Mouse (Mus musculus) heart, adult 18-20 months (tissue): ENCODE results near the gene Gtf2h3. TPM values are rescaled to one million over a fixed set of nuclear protein-coding genes. Genes with fewer than 3 reads are reported as not detected.
A peak's percentile ranks its signal among the peaks of the same experiment; 100 is the strongest.
"Not testable (repeated sequence)": the region's sequence is repeated elsewhere in the genome, so short reads cannot be mapped to it uniquely, and the experiment has no call there.

Source experiments
- DNase-seq, 2 experiments: peaks; one replicate each; pipeline ENCODE4 v3.0.0; 2021 to 2022; ENCODE audit warnings: mixed read lengths in 1 of 2
- total RNA-seq, 2 experiments: library from RNA; stranded (reverse); gene quantifications; 2 replicates each; pipeline ENCODE4 v1.2.3; 2021

Gene Gtf2h3
- total RNA-seq, 2 experiments from 2014 or later, result 18.3 to 20.2 TPM

DNA sequence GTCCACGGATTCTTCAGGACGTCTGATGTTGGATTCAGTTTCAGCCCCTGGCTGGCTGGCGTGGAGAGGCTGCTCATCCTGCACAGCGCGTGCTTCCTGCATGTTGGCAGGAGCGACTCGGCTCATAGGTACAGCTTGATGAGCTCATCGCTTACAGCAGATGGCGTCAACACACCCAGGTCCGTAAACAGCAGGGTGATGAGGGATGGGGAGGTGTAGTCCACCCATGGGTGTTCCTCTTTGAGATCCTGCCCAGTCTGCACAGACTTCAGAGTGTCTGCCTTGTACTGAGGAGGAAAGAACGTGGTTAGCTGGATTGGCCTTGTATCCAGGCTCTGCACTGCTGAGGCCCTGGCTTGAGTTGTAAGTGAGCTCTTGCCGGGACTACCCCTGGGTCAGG is 7.9 kb upstream of the Gtf2h3 start:
- DNase-seq, result no peak

DNA sequence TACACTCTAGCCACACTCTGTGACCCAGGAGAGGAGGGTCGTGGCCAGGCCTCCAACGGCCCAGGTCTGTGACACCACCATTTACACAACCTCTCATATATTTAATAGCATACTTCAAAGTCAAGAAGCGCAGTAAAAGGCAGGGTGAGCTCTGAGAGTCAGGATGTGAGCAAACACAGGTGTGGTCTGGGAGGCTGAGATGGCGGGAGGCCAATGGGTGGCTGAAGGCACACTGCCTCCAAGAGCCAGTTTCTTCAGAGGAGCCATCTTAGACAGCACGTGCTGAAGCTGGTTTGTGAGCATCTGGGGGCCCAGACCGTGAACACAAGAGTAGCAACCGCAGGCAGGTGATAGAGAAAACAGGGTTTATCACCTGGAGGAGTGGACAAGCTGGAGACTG is 3.5 kb upstream of the Gtf2h3 start:
- no peak for DNase-seq

DNA sequence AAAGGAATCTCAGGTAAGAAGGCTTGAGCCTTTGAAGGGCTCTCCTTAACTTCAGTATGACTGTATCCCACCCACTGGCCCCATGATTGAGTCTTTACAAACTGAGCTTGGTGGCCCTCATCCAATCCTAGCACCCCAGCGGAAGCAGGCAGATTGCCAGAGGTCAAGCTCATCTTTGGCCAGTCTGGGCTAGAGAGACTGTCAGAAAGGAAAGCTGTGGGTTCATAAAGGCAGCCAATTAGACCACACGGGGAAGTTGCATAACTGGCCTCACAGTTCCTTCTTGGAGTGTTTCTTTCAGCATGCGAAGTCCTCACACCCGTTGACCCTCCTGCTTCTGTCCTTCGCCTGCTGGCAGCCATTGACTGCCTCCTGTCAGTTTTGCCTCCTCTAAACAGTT is 3.6 kb downstream of the Gtf2h3 start:
- peak in 1 of 2 experiments; percentile 37 for DNase-seq

DNA sequence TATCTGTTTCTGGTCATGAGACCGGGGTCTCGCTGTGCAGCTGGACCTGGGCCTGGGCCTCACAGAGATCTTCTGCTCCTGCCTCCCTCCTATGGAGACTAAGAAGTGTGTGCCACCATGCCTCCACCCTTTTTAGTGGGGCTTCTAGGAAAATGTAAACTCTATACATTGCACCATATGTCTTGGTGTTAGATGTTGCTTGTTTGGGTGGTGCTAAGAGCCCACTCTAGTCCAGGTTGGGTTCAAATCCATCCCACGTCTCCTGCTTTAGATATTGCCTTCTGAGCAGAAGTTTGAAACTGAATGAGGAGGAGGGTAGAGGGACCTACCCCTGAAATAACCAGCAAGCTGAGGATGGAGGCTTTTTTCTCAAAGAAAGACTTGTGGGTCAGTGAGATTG is 13.8 kb downstream of the Gtf2h3 start:
- DNase-seq, result no peak

DNA sequence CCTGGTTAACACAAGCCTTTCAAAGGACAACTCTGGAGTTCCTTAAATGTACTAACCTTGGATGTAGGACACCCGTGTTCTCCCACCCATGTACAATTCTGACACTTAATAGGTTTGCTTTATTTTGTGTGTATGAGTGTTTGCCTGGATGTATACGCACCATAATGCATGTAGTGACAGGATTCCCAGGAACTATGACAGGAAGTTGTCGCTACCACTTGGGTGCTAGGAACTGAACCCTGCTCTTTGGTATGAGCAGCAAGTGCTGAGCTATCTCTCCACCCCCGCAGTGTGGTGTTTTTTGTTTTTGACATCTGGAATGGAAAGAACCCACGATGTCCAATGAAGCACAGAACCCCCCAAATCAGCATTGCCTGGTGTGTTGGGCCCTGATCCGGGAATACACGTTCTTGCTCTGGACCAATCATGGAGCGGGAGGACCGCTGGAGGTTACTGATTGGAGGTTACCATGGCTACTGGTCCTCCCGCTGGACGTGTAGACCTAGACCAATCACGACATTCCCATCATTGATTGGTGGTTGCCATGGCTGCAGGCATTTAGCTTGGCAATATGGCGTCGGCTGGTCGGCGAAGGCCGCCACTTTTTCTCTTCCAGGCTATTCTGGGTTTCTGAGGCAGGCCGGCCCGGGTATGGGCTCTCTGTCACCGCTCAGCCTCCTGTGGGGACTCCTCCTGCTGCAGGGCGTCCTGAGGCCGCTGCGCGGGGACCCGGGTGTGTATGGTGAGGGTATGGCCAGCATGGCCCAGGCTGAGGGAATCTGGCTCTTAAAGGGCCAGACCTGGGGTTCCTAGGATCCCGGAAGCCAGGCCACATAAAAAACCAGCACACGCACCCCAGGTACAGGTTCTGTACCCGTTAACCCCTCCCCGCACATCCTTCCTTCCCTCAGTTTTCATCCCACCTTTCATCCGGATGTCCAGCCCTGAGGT is 19.6 kb downstream of the Gtf2h3 start:
- DNase-seq, result peak; percentile 95 to 97

DNA sequence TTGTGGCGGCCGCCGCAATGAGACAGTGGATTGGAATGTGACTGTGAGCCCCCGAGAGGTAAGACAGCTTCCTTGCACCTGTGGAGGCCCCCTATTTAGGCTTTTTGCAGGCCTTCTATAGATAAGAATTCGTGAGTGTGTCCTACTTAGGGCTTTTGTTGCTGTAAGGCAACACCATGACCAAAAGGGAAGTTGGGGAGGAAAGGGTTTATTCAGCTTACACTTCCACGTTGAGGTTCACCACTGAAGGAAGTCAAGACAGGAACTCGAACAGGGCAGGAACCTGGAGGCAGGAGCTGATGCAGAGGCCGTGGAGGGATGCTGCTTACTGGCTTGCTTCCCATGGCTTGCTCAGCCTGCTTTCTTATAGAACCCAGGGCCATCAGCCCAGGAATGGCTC is 20.8 kb downstream of the Gtf2h3 start:
- DNase-seq, result not testable (repeated sequence)

DNA sequence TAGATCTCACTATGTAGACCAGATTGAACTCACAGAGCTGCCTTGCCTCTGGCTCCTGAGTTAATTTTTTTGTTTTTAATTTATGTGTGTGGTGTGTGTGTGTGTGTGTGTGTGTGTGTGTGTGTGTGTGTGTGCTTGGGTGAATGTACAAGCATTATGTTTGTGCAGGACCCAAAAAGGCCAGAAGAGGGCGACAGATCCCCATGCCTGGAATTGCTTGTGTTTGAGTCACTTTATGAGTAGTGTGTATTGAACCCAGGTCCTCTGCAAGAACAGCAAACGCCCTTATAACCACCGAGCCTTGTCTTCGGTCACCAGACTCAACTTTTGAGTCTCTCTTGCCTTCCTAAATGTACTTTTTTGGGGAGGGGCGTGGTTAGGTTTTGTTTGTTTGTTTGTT is 23.4 kb downstream of the Gtf2h3 start:
- DNase-seq, result peak in 1 of 2 experiments; percentile 68

DNA sequence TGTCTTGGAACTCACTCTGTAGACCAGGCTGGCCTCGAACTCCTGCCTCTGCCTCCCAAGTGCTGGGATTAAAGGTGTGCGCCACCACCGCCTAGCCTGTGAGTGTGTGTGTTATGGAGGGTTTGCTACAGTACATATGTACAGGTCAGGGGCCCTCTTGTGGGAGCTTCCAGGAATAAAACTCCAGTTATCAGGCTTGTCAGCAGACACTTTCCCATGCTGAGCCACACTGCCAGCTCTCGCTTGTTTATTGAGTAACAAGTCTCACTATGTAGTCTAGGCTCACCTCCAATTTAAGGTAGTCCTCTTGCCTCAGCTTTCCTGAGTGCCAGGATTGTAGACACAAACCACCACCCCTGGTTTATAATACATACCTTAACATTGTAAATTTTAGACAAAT is 25.4 kb downstream of the Gtf2h3 start:
- peak; percentile 15 to 34 for DNase-seq

DNA sequence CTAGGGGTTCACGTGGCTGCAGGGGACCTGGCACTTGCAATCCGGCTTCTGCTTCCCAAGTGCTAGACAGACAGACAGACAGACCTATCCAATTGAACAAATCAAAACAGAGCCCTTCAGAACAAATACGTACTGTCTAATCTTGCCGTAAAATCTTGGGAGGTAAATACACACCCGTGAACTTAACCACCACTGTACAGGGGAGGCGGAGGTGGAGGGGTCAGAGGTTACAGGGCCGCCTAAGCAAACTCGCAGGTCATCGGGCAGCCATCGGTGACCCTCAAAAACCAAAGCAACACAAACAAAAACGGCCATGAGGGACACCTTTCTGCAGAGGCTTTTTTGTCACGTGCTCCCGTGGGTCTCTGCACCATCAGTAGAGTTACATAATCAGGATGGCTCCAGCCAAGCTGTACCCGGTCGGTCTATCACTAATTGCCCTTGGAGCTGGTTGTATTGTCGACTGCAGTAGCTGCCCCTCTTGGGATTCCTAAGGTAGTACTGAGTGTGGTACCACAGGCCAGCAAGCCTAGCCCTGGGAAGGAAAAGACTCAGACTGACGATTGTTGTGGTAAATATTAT is 26.2 kb downstream of the Gtf2h3 start:
- DNase-seq, result no peak

DNA sequence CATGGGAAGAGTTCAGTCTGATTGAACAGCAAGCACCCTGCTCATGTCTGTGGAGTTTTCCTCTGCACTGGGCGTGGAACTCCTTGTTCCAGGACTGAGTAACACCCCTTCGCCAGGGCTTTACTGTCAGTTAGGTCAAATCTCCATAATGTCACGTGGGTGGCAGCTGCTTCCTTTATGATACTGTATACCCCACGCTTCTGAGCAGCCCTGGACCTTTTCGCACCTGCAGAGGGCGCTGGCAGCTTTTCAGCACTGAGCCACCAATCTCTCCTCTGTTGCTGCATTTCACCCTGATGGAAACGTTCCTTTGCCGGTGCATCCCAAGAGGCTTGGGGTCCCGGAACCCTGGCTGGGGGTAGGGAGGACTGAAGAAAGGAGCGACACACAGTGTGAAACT is 32.0 kb downstream of the Gtf2h3 start:
- DNase-seq, result no peak

DNA sequence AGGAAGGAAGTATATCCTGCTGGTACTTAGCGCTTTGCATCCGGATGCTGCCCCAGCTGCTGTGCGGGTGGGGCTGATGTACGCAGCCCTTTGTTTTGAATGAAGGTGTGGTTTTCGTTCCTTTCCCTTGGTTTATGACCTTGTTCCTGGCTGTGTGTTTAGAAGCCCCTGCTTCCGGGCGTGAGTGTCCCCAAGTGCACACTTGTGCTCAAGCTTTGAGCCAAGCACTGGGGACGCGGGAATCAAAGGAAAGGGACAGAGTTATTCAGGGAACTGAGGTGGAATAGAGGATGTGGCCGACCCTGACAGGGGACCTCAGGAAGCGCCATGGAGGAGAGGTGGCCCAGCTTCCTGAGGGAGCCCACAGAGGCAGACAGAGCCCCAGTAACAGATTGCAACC is 35.8 kb downstream of the Gtf2h3 start:
- peak; percentile 13 to 51 for DNase-seq

DNA sequence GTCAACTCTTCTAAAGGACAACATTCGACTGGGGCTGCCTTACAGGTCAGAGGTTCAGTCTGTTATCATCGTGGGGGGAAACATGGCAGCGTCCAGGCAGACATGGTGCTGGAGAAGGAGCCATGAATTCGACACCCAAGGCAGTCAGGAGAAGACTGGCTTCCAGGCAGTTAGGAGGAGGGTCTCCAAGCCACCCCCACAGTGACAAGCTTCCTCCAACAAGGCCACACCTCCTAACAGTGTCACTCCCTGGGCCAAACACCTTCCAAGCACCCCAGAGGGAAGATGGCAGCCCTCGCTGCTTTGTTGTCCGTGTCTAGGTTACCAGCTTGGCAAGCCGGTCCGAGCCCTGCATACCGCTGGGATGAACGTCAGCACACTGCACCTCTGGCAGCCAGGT is 39.8 kb downstream of the Gtf2h3 start:
- no peak for DNase-seq

DNA sequence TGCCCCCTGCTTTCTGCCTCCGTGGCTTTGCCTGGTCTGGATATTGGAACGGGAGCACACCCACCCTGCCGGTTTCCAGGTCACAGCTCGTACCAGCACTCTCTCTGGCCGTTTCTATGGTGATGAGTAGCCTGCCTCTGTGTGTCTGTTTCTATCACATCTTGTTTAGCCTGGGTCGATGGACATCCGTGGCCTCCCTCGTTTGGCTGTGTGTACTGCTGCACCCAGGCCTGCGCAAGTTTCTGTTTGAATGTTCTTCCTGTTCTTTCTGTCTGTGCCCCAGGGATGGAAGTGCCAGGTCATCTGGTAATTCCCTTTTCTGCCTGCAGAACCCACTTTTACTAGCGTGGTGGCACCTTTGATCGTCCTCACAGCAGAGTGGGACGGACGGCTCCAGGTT is 42.4 kb downstream of the Gtf2h3 start:
- DNase-seq, result peak in 1 of 2 experiments; percentile 20

DNA sequence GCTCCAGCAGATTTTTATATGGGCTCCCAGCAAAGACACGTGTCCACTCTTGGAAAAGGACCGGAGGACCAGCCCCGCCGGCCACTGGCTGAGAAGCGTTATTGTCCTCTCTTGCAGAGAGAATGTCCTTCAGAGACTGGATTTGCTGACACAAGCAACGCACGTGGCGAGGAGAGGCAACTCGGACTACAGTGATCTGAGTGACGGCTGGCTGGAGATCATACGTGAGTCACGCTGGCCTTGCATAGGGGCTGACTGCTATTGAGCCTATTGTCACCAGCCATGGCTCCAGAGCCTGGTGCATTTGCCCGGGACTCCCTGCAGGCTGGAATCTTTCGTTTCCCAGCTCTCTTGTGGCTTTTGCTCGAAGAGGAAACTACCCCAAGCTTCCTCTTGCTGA is 44.0 kb downstream of the Gtf2h3 start:
- DNase-seq, result peak; percentile 16 to 23

DNA sequence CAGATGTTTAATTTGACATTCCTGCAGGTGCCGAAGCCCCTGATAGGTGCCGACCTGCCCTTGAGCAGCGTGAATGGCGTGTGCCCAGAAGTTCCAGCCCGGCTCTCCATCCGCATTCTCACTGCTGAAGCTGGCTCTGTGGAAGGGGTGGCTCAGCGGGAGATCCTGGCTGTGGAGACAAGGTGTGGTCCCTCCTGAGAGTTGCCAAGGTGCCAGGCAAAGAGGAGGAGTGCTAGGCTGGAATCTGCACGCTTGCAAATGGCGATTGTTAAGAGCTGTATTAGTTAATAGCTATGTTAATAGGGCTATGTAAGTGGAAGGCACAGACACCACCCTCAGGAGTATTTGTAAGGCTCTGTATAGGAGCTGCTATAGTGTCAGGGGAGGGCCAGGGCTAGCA is 45.4 kb downstream of the Gtf2h3 start:
- no peak for DNase-seq

DNA sequence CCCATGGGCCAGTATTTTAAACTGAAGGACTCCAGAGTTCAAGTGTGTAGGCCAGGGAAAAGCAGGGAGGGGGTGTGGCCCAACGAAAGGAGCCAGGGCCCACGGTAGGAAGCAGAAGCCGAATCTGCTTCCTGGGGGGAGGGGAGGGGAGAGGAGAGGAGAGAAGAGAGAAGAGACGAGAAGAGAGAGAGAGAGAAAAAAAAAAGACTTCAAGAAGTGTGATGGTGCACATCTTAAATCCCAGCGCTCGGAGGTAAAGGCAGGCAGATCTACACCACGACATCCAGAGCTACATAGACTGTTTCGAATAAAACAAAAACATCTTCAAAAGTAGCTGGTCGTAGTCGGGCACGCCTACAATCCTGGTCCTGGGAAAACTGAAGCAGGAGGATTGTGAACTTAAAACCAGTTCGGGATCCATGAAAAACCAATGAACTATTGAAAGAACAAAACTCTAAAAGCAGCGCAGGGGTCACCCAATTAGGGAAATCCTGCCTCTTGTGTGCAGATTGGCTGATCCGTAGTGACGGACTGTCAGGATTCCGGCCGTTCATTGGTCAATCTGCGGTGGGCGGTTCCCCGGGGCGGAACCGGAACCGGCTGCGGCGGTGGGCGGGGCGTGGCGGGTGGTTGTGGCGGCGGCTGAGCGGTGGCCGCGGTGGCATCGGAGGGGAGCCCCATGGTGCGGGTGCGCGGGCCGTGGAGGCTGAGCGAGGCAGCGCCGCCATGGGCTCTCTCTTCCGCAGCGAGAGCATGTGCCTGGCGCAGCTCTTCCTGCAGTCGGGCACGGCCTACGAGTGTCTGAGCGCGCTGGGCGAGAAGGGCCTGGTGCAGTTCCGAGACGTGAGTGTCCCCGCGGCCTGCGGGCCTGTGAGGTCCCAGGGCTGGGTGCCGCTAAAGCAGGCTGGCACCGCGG is 49.8 kb downstream of the Gtf2h3 start, which contains the start of gene Atp6v0a2:
TSS of gene Atp6v0a2 (plus strand) at position 129 of the 916 bp plus-strand sequence.
- peak; percentile 96 to 98 for DNase-seq

DNA sequence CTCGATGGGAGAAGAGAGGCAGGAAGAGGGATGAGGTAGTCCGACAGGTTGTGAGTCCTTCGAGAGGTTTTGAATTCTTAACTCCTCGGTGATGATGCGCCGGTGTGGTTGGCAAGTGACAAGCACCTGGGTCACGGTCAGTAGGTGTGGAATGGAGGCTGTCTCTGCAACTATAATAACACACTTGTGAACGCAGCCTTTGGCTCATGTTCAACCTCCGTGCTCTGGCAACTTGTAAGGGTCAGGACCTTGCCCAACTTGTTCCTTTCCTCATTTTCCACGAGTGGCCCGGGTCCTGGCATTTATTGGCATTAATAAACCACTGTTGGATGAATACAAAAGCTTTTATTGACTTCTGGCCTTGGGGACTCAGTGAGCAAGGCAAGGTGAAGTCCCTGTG is 50.7 kb downstream of the Gtf2h3 start:
- peak in 1 of 2 experiments; percentile 13 for DNase-seq

DNA sequence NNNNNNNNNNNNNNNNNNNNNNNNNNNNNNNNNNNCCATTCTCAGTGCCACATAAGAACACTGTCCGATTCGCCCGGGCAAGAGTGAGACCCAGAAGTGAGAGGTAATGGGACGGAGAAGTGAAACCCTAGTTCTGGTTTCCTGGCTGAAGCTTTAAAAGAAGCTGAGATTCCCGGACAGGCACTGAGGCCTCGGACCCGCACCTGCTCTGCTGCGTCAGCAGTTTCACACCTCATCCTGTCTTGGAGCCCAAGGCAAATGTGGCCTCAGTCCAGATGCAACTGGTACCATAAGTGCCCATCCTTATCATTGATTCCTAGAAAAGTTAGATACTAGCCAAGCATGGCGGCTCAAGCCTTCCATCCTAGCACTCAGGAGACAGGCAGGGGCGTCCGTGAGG is 52.7 kb downstream of the Gtf2h3 start:
- peak in 1 of 2 experiments; percentile 24 for DNase-seq

DNA sequence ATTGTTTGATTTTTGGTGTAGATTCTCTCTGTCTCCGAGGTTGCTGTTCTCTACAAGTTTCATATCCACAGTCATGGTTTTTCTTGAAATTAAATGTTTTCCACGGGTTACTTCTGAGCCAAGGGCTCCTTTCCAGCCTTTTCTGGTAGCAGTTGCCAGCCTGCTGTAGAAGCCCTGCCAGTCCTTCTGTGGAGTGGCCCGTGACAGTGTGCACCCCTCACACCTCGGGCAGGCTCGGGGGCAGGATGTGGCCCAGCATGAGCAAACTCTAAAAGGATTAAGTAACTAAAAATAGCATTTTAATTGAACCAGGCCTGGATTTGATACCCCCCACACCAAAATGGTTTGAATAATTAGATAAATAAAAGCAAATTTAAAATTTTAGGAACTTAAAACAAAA is 53.5 kb downstream of the Gtf2h3 start:
- peak in 1 of 2 experiments; percentile 27 for DNase-seq

DNA sequence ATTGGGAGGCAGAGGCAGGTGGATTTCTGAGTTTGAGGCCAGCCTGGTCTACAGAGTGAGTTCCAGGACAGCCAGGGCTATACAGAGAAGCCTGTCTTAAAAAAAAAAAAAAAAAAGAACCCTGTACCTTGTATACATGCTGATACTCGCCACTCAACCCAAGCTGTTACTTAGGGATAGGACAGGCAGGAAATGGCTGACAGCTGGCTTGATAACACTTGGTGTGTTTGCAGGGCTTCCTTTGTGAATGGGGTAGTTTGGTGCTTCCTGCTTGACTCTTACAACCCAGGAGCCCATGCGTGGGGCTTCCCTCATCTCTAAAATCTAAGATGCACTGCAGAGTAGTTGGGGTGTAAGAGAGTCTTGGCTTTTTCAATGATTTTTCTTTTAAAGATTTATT is 54.5 kb downstream of the Gtf2h3 start:
- no peak for DNase-seq

DNA sequence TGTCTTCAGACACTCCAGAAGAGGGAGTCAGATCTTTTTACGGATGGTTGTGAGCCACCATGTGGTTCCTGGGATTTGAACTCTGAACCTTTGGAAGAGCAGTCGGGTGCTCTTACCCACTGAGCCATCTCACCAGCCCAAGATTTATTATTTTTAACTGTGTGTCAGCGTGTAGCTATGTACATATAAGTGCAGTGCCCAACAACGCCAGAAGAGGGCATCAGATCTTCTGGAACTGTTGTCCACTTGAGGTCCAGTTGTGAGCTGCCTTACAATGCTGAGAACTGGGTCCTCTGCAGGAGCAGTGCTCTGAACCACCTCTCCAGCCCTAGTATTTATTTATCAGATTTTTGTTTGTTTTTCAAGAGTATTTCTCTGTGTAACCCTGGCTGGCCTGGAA is 56.1 kb downstream of the Gtf2h3 start:
- DNase-seq, result peak in 1 of 2 experiments; percentile 18

DNA sequence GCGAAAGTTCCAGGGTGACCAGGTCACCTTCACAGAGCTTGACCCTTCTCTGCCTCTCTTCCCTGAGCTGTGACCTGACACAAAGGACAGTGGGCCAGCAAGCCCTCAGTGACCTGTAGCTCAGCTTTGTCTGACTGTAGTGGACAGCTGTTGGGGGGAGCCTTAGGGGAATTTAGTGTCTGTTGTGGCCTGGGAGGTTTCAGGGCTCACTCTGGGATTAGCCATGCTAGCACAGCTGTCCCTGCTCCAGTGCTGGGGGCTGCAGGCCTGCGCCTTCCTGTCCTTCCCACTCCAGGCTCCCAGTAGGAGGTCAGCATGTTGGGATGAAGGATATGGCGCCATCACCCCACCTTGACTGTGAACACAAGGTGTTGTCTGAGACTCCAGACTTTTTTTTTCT is 57.2 kb downstream of the Gtf2h3 start:
- DNase-seq, result no peak
